Mouse (Mus musculus) heart, postnatal 14 days (tissue): ENCODE data around the gene Rasal3. TPM values are rescaled to one million over a fixed set of nuclear protein-coding genes. Genes with fewer than 3 reads are reported as not detected.
A peak's percentile ranks its signal among the peaks of the same experiment; 100 is the strongest.

ENCODE experiments used
- DNase-seq, 2 experiments: peaks; one replicate each; pipeline ENCODE4 v3.0.0; 2021 to 2022
- intact Hi-C: fragments of 180-260 bp; cut with DNase I; formaldehyde crosslinking; loops from one replicate; pipeline ENCODE4 v1.15.1; 2025
- microRNA-seq, 2 experiments: library from miRNA; unstranded; fragments of <30 nt; microRNA quantifications; one replicate each; pipeline ENCODE4 v1.2.0; 2021 to 2022
- total RNA-seq, 2 experiments: library from RNA; stranded (reverse); gene quantifications; 2 replicates each; pipeline ENCODE4 v1.2.3; 2021

Gene Rasal3
- total RNA-seq, 2 experiments from 2014 or later = 1.3 to 4.7 TPM

- no peak for DNase-seq
- intact Hi-C loops = no loop called here
These were observed 46.3 kb downstream of the Rasal3 start for GRCm38 (mm10) chr17:32356766-32357760.

GRCm38 (mm10) chr17:32356281-32356680, 47.1 kb downstream of the Rasal3 start:
- DNase-seq = no peak

DNA sequence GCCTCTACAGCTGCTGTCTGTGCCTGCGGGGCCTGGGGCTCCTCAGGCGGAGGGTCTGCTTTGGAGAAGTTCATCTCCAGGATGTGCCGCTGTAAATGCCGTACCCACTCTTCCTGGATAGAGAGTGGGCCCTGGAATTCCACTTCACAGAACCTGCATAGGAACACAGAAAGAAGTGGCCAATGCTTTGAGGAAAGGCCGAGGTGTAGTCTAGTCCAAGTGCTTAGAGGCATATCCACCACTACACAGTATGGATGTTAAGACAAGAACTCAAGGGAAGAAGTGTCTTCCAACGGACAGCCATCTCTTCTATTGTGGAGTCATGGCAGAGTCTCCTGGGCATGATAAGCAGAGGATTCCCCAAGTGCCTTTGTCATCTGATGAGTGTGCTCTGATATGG, 48.4 kb downstream of the Rasal3 start:
- intact Hi-C loops = no loop called here
- DNase-seq = no peak

More at GRCm38 (mm10) chr17:32356281-32356680, 47.1 kb downstream of the Rasal3 start:
- intact Hi-C loops = no loop called here

DNA sequence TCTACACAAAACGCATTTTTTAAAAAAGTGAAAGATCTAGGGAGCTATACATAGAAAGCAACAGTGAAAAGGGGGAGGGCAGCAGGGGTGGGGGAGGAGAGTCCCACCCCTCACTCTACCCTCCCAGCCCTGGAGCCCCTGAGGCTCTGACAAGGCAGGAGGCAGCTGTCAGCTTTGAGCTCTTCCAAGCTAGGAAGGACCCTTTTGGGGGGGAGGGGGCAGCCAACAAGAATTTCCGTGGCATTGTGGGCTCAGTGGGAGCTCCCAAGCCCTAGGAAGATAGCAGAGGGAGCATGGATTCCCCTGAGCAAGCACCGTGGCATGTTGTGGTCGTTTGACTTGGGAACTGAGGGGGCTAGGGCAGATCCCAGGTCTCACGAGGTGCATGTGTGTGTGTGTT, 49.2 kb downstream of the Rasal3 start:
- intact Hi-C loops = no loop called here
- DNase-seq = no peak

DNA sequence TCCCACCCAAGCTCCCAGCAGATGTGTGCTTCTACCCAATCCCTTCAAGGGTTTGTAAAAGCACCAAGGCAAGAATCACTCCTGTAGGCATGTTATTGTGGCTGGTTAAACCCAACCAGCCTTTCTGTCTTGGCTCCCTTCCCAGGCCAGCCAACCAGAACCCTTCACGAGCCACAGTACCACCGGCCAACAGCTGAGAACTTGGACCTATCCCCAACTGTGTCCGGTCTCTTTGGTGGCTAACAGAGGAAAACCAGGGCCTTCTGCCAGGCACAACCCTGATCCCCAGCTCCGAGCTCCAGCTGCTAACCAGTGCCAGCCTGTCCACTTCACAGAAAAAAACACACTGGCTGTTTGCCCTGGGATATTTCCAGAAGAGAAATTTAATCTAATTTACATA, 49.7 kb downstream of the Rasal3 start:
- peak; percentile 64 to 73 for DNase-seq
- intact Hi-C loops = no loop called here

DNA sequence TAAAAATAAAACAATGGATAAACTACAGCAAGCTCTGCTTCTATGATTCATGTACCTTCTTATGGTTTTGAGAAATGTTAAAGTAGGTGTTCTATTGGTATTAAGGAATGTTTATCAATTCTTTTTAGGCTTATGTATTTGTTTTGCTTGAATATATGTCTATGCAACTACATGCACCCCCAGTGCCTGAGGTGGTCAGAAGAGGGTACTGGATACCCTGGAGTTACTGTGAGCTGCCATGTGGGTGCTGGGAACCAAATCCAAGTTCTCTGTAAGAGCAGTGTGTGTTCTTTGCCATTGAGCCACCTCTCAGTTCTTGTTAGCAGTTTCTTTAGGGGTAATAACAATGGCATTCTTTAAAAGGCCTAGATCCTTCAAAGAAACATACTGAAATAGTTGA, 51.7 kb downstream of the Rasal3 start:
- no peak for DNase-seq
- intact Hi-C loops = no loop called here

DNA sequence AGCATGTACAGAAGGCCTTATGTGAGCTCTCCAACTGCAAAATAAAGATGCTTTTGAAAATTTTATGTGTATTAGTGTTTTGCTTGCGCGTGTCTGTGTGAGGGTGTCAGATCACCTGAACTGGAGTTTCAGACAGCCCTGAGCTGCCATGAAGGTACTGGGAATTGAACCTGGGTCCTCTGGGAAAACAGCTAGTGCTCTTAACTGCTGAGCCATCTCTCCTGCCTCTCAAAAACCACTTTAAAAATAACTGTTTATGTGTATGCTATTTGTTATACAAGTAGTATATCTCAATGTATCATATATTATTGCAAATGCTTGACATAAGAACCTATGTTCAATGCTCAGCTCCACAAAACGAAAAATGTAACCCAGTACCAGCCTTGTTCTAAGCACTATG, 52.1 kb downstream of the Rasal3 start:
- no peak for DNase-seq
- intact Hi-C loops = no loop called here

DNA sequence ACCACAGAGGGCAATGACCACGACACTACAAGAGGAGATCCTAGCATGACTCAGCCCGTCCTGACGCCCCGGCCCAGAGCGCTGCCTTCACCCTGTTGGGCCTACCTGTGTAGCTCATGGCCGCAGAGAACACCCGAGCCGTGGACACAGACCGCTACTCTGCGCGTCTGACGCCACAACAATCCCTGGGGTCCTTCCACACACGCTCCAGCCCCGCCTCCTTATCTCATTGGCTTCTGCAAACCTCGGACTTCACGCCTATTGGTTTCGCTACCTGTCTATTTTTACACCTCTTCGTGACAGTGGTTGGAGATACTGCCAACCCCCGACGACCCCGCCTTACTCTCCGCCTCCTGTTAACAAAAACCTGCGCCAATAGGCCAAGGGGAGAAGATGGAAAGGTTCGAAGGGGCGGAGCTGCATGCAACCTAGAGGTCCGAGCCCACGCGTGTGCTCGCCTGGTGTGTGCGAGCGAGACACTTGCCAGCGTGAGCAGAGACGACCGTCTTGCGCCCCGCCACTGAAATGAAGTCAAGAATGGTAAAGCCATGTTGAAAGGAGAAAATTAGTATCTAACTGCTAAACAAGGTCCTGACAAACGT, 52.9 kb downstream of the Rasal3 start, which contains the start of gene Akap8l:
Gene Akap8l, minus strand, starts transcription at position 226 of the 602 bp plus-strand sequence.
- intact Hi-C loops = no loop called here
- DNase-seq = peak; percentile 93 to 96

DNA sequence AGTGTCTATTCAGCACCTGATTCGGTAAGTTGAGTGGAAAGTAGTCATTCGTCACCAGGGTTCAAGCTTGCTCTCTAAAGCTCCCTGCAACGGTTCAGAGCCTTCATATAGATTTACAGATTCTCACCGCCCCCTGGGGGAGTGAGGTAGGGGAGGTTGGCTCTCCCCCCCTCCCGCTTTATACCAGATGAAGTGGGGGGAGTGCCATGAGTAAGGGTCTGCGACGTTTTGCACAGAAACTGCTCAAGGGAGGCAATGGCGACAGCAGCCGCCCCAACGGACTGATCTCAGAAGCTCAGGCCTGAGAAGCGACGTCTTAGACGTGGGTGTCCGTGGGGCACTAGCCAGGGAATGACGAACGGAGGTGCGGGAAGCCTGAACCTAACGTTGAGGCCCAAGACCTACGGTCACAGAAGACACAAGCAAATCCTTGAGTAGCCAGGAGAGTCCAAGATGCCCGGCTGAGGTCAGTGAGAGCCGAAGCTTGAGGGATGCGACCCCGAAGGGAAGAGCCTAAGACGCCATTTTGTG, 53.5 kb downstream of the Rasal3 start:
- DNase-seq = no peak
- intact Hi-C loops = loop anchor here (1.0 kb wide), 2 partner anchors 82 to 144 kb away; no protein-coding TSS in a partner anchor

DNA sequence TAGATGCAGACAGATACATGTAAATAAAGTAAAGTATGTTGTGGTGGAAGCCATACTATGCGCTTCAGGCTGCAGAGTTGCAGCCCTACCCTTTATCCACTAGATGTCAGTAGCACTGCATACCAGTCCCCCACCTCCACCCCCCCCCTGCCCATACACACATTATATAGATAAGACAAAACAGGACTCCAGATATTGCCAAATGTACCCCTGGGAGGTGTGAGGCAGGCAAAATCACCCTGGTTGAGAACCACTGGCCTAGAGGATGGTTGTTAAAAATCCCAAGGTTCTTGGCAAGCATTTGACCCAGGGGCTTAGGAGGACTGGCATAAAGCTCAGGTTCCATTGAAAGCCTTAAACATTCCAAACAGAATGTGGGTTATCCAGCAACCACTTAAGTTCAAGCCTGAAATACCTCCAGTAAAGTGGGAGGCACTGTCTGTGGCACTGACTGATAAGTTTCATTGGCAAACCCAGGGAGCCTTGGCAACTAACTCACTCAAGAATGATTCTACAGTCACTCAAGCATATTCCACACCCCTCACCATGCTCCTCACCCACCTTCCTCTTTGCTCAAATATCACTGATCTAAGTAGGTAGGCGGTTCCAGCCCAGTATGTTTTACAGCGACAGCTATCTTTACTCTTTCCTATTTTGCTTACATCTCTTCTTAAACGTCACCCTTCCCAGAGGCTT, 54.2 kb downstream of the Rasal3 start:
- intact Hi-C loops = loop anchor here (1.0 kb wide), 2 partner anchors 83 to 145 kb away; no protein-coding TSS in a partner anchor
- DNase-seq = peak in 1 of 2 experiments; percentile 27

GRCm38 (mm10) chr17:32348406-32348805, 55.0 kb downstream of the Rasal3 start:
- no peak for DNase-seq
- intact Hi-C loops = no loop called here

- intact Hi-C loops = no loop called here
- no peak for DNase-seq
These were observed 62.3 kb downstream of the Rasal3 start for GRCm38 (mm10) chr17:32341102-32341501.

Small RNAs within 50 kb of the gene (microRNA-seq; reads per million reads assigned to microRNA genes)
- 0 reads per million in 2 experiments for gene Gm22201

Other genes starting within 250 kb of the Rasal3 start
- gene Notch3, start 236.7 kb downstream of the Rasal3 start, total RNA-seq = 10 to 100 TPM; 43.3 to 44.2 TPM
- under 1 TPM; 0.88 to 0.95 TPM for gene Ephx3, start 214.0 kb downstream of the Rasal3 start, total RNA-seq
- gene Brd4, start 118.9 kb downstream of the Rasal3 start, total RNA-seq = 10 to 100 TPM; 64.0 to 67.4 TPM
- 10 to 100 TPM; 50.0 to 62.5 TPM for gene Akap8, start 82.3 kb downstream of the Rasal3 start, total RNA-seq
- gene Akap8l, start 53.0 kb downstream of the Rasal3 start, total RNA-seq = 10 to 100 TPM; 49.2 to 57.1 TPM
- gene Wiz, start 14.1 kb downstream of the Rasal3 start, total RNA-seq = 10 to 100 TPM; 22.4 to 23.4 TPM
- gene Pglyrp2, start 20.6 kb upstream of the Rasal3 start, total RNA-seq = under 1 TPM; 0.24 to 0.93 TPM
- under 1 TPM; 0.22 to 0.48 TPM for gene Cyp4f39, start 49.1 kb upstream of the Rasal3 start, total RNA-seq
- gene Cyp4f17, start 102.5 kb upstream of the Rasal3 start, total RNA-seq = 1 to 10 TPM; 5.2 to 6.7 TPM
- 10 to 100 TPM in 1 of 2 experiments, 1 to 10 TPM in 1; 6.5 to 10.7 TPM for gene Cyp4f16, start 133.0 kb upstream of the Rasal3 start, total RNA-seq
- not detected for gene Cyp4f37, start 217.7 kb upstream of the Rasal3 start, total RNA-seq